Comparison of ENCODE assay signal across 8 mouse cellular contexts in genomic region chr2:91986071-91986470, GRCm38 (mm10). TPM values are rescaled to one million over a fixed set of nuclear protein-coding genes. Genes with fewer than 3 reads are reported as not detected.
DNase-seq lines count a peak whose midpoint lies in the region; ATAC-seq and TF ChIP-seq lines count a peak whose summit lies in the region.

No protein-coding gene starts in this region.

- H3K27me3 ChIP-seq in heart, embryonic 15.5 days = no peaks in the 10 kb centered on the region
- peaks cover 50% of the 10 kb centered on the region for H3K27me3 ChIP-seq in G1E (ENCODE audit: insufficient read depth, low read length)
- H3K27me3 ChIP-seq in forebrain, embryonic 11.5 days (ENCODE audit: control insufficient read depth, insufficient read depth, low read length) = no peaks in the 10 kb centered on the region
- H3K27me3 ChIP-seq in liver, embryonic 14.5 days (ENCODE audit: control insufficient read depth, insufficient read depth, low read length) = no peaks in the 10 kb centered on the region

- no peaks in the 10 kb centered on the region for H3K9me3 ChIP-seq in heart, embryonic 15.5 days (replicated peaks)
- no peaks in the 10 kb centered on the region for H3K9me3 ChIP-seq in G1E (replicated peaks)
- H3K9me3 ChIP-seq in forebrain, embryonic 11.5 days (ENCODE audit: control insufficient read depth, low read length) = no peaks in the 10 kb centered on the region
- H3K9me3 ChIP-seq in liver, embryonic 14.5 days (ENCODE audit: control insufficient read depth, low read length) = no peaks in the 10 kb centered on the region

- H3K4me1 ChIP-seq in heart, embryonic 15.5 days (replicated peaks) = peaks cover 23% of the 10 kb centered on the region
- H3K4me1 ChIP-seq in G1E (ENCODE audit: insufficient read depth, low read depth, low read length) = peaks cover 22% of the 10 kb centered on the region
- peaks cover 14% of the 10 kb centered on the region for H3K4me1 ChIP-seq in forebrain, embryonic 11.5 days (replicated peaks; ENCODE audit: control insufficient read depth, insufficient read depth, low read length)
- H3K4me1 ChIP-seq in liver, embryonic 14.5 days (replicated peaks; ENCODE audit: control insufficient read depth in 2 of 2, insufficient read depth in 2 of 2, low read length in 1 of 2) = peaks cover 0 to 16% of the 10 kb centered on the region in 2 experiments; a peak in 2 of 4 replicates

- peak overlapping the region; percentile 49; the same call in 1 of the 2 replicates for H3K27ac ChIP-seq in heart, embryonic 15.5 days
- H3K27ac ChIP-seq in forebrain, embryonic 11.5 days (ENCODE audit: low read depth, low read length) = no peak overlapping the region
- H3K27ac ChIP-seq in liver, embryonic 14.5 days = no peak overlapping the region

- DNase-seq in heart, adult 8-10 months (ENCODE audit: low spot score) = no peak
- DNase-seq in G1E (ENCODE audit: low spot score) = no peak
- peak; percentile 64 for DNase-seq in forebrain, embryonic 11.5 days (ENCODE audit: low spot score)
- DNase-seq in liver, embryonic 14.5 days (ENCODE audit: low read depth in 3 of 3, low spot score in 3 of 3) = no peak
- DNase-seq in retina, postnatal 1 day = peak; percentile 88
- DNase-seq in yolk sac, embryonic 10.5 days (ENCODE audit: low spot score) = no peak

- no peak for TF ChIP-seq EP300 in liver, embryonic 14.5 days (IDR thresholded peaks at IDR 0.05; ENCODE audit: low read depth)

- no peak overlapping the region for H3K4me3 ChIP-seq in heart, embryonic 15.5 days
- no peak overlapping the region for H3K4me3 ChIP-seq in G1E (ENCODE audit: low read depth, low read length)
- no peak overlapping the region for H3K4me3 ChIP-seq in forebrain, embryonic 11.5 days (ENCODE audit: low read depth, low read length)
- H3K4me3 ChIP-seq in liver, embryonic 14.5 days (ENCODE audit: insufficient read depth in 1 of 2, low read depth in 2 of 2, low read length in 2 of 2) = no peak overlapping the region

- no peak overlapping the region for H3K9ac ChIP-seq in heart, embryonic 15.5 days
- H3K9ac ChIP-seq in forebrain, embryonic 11.5 days (ENCODE audit: low read length) = no peak overlapping the region
- H3K9ac ChIP-seq in liver, embryonic 14.5 days (replicated peaks) = no peak overlapping the region

- 9% methylated on average over 5 of the region's 5 CpGs for WGBS in heart, embryonic 15.5 days
- WGBS in forebrain, embryonic 11.5 days = 6% methylated on average over 5 of the region's 5 CpGs
- WGBS in liver, embryonic 14.5 days (ENCODE audit: insufficient replicate concordance) = 5% methylated on average over 5 of the region's 5 CpGs

- TF ChIP-seq CTCF in G1E (IDR thresholded peaks at IDR 0.05; ENCODE audit: low read depth, low read length) = no peak
- peak; percentile 53 for TF ChIP-seq CTCF in liver, embryonic 14.5 days (IDR thresholded peaks at IDR 0.05; ENCODE audit: low read depth)

- 0 out of 2 replicates have a peak, but pooled peaks cover 8% of the 10 kb centered on the region for H3K36me3 ChIP-seq in heart, embryonic 15.5 days
- H3K36me3 ChIP-seq in G1E (replicated peaks) = no peaks in the 10 kb centered on the region
- no peaks in the 10 kb centered on the region for H3K36me3 ChIP-seq in forebrain, embryonic 11.5 days (ENCODE audit: control insufficient read depth, insufficient read depth, low read length)
- H3K36me3 ChIP-seq in liver, embryonic 14.5 days (replicated peaks; ENCODE audit: control insufficient read depth, insufficient read depth, low read depth) = no peaks in the 10 kb centered on the region

- ATAC-seq in heart, embryonic 15.5 days (replicated peaks; ENCODE audit: insufficient number of reproducible peaks, insufficient read depth, low FRiP score, low read depth) = 0 out of 2 replicates have a peak, but pooled peaks have one; percentile 54
- ATAC-seq in G1E (ENCODE audit: extremely low read depth, insufficient number of reproducible peaks, low FRiP score, poor library complexity, severe bottlenecking) = 0 out of 2 replicates have a peak, but pooled peaks have one; percentile 23
- peak; percentile 40; the same call in 1 of the 2 replicates for ATAC-seq in forebrain, embryonic 11.5 days (replicated peaks; ENCODE audit: low FRiP score)
- no peak for ATAC-seq in liver, embryonic 14.5 days (ENCODE audit: insufficient read depth)
- ATAC-seq in erythroid progenitor cell, adult 5-6 weeks (replicated peaks; ENCODE audit: low FRiP score, poor library complexity, severe bottlenecking) = no peak

- no peak overlapping the region for H3K4me2 ChIP-seq in heart, embryonic 15.5 days
- H3K4me2 ChIP-seq in forebrain, embryonic 11.5 days (ENCODE audit: low read depth, low read length, severe bottlenecking) = no peak overlapping the region
- H3K4me2 ChIP-seq in liver, embryonic 14.5 days (ENCODE audit: low read depth) = no peak overlapping the region

RNA-seq across cellular contexts. Expression of gene Dgkz, which starts 10.4 kb away (rescaled TPM):
- 26.6 and 48.2 TPM in 2 replicates for polyA plus RNA-seq in heart, embryonic 15.5 days (2015; fragmentation: Nextera tagmentation; extraction: Ambion mirVana)
- 10 to 100 TPM; 31.4 to 49.0 (median 42.7) TPM for total RNA-seq in heart, adult 8-10 months (2022)
- total RNA-seq in G1E (2014; fragmentation: Nextera tagmentation) (290 and 308 TPM in 2 replicates), G1E (2017) (115 and 146 TPM in 2 replicates)
- 403 and 416 TPM in 2 replicates for polyA plus RNA-seq in G1E (2012)
- 32.7 and 35.9 TPM in 2 replicates for polyA plus RNA-seq in forebrain, embryonic 11.5 days (2014; fragmentation: Nextera tagmentation; extraction: Ambion mirVana)
- polyA plus RNA-seq in liver, embryonic 14.5 days (2012; rRNA removed) = 55.9 and 60.7 TPM in 2 replicates
- polyA plus RNA-seq in liver, embryonic 14.5 days (2014; fragmentation: Nextera tagmentation; extraction: Ambion mirVana) = 19.6 and 26.7 TPM in 2 replicates
- 25.6 and 54.1 TPM in 2 replicates for total RNA-seq in erythroid progenitor cell, adult 5-6 weeks (2015; ENCODE audit: low replicate concordance)
- 8.7 and 11.9 TPM in 2 replicates for total RNA-seq in erythroid progenitor cell, adult 5-6 weeks (2017; ENCODE audit: low replicate concordance)

RNA-seq across cellular contexts. Expression of gene Creb3l1, which starts 38.2 kb away (rescaled TPM):
- 7.5 and 11.2 TPM in 2 replicates for polyA plus RNA-seq in heart, embryonic 15.5 days (2015; fragmentation: Nextera tagmentation; extraction: Ambion mirVana)
- total RNA-seq in heart, adult 8-10 months (2022) = 1 to 10 TPM; 2.5 to 4.0 (median 3.1) TPM
- 2.5 and 2.8 TPM in 2 replicates for total RNA-seq in G1E (2014; fragmentation: Nextera tagmentation)
- 1.4 and 1.5 TPM in 2 replicates for total RNA-seq in G1E (2017)
- polyA plus RNA-seq in G1E (2012) = 1.1 and 1.4 TPM in 2 replicates
- 1.7 and 2.3 TPM in 2 replicates for polyA plus RNA-seq in forebrain, embryonic 11.5 days (2014; fragmentation: Nextera tagmentation; extraction: Ambion mirVana)
- 0.61 and 0.66 TPM in 2 replicates for polyA plus RNA-seq in liver, embryonic 14.5 days (2012; rRNA removed)
- polyA plus RNA-seq in liver, embryonic 14.5 days (2014; fragmentation: Nextera tagmentation; extraction: Ambion mirVana) = 0.84 and 1.3 TPM in 2 replicates
- 1.4 TPM in 1 of 2 replicates, not detected in the other for total RNA-seq in erythroid progenitor cell, adult 5-6 weeks (2015; ENCODE audit: low replicate concordance)
- 0.08 and 0.51 TPM in 2 replicates for total RNA-seq in erythroid progenitor cell, adult 5-6 weeks (2017; ENCODE audit: low replicate concordance)

RNA-seq across cellular contexts. Expression of gene Gm9821, which starts 40.6 kb away (rescaled TPM):
- polyA plus RNA-seq in heart, embryonic 15.5 days (2015; fragmentation: Nextera tagmentation; extraction: Ambion mirVana) = 1.7 and 2.2 TPM in 2 replicates
- total RNA-seq in heart, adult 8-10 months (2022) = not detected
- total RNA-seq in G1E (2014; fragmentation: Nextera tagmentation) = not detected in 2 replicates
- total RNA-seq in G1E (2017) = 1.6 and 1.8 TPM in 2 replicates
- polyA plus RNA-seq in G1E (2012) = 0.07 and 0.10 TPM in 2 replicates
- polyA plus RNA-seq in forebrain, embryonic 11.5 days (2014; fragmentation: Nextera tagmentation; extraction: Ambion mirVana) = 0.36 and 0.90 TPM in 2 replicates
- 0.01 and 0.02 TPM in 2 replicates for polyA plus RNA-seq in liver, embryonic 14.5 days (2012; rRNA removed)
- 0.63 and 0.96 TPM in 2 replicates for polyA plus RNA-seq in liver, embryonic 14.5 days (2014; fragmentation: Nextera tagmentation; extraction: Ambion mirVana)
- total RNA-seq in erythroid progenitor cell, adult 5-6 weeks (2015; ENCODE audit: low replicate concordance) = not detected in 2 replicates
- 0.13 TPM in 1 of 2 replicates, not detected in the other for total RNA-seq in erythroid progenitor cell, adult 5-6 weeks (2017; ENCODE audit: low replicate concordance)

RNA-seq across cellular contexts. Expression of gene Mdk, which starts 54.0 kb away (rescaled TPM):
- polyA plus RNA-seq in heart, embryonic 15.5 days (2015; fragmentation: Nextera tagmentation; extraction: Ambion mirVana) = 293 and 372 TPM in 2 replicates
- 1 to 10 TPM; 1.5 to 4.3 (median 3.4) TPM for total RNA-seq in heart, adult 8-10 months (2022)
- total RNA-seq in G1E (2014; fragmentation: Nextera tagmentation) (4.5 and 4.9 TPM in 2 replicates), G1E (2017) (0.76 and 0.81 TPM in 2 replicates)
- polyA plus RNA-seq in G1E (2012) = 5.5 and 5.8 TPM in 2 replicates
- polyA plus RNA-seq in forebrain, embryonic 11.5 days (2014; fragmentation: Nextera tagmentation; extraction: Ambion mirVana) = 1,095 and 1,130 TPM in 2 replicates
- polyA plus RNA-seq in liver, embryonic 14.5 days (2012; rRNA removed) = 13.2 and 19.3 TPM in 2 replicates
- polyA plus RNA-seq in liver, embryonic 14.5 days (2014; fragmentation: Nextera tagmentation; extraction: Ambion mirVana) = 12.7 and 13.7 TPM in 2 replicates
- total RNA-seq in erythroid progenitor cell, adult 5-6 weeks (2015; ENCODE audit: low replicate concordance) = not detected in 2 replicates
- not detected in 2 replicates for total RNA-seq in erythroid progenitor cell, adult 5-6 weeks (2017; ENCODE audit: low replicate concordance)

RNA-seq across cellular contexts. Expression of gene Chrm4, which starts 59.0 kb away (rescaled TPM):
- not detected in 2 replicates for polyA plus RNA-seq in heart, embryonic 15.5 days (2015; fragmentation: Nextera tagmentation; extraction: Ambion mirVana)
- total RNA-seq in heart, adult 8-10 months (2022) = not detected
- total RNA-seq in G1E (2014; fragmentation: Nextera tagmentation) (0.60 TPM in 1 of 2 replicates, not detected in the other), G1E (2017) (0.11 and 0.23 TPM in 2 replicates)
- polyA plus RNA-seq in G1E (2012) = 0.04 TPM in 1 of 2 replicates, not detected in the other
- 0.47 and 0.56 TPM in 2 replicates for polyA plus RNA-seq in forebrain, embryonic 11.5 days (2014; fragmentation: Nextera tagmentation; extraction: Ambion mirVana)
- polyA plus RNA-seq in liver, embryonic 14.5 days (2012; rRNA removed) = 0.06 and 0.08 TPM in 2 replicates
- not detected in 2 replicates for polyA plus RNA-seq in liver, embryonic 14.5 days (2014; fragmentation: Nextera tagmentation; extraction: Ambion mirVana)
- total RNA-seq in erythroid progenitor cell, adult 5-6 weeks (2015; ENCODE audit: low replicate concordance) = 1.3 TPM in 1 of 2 replicates, not detected in the other
- total RNA-seq in erythroid progenitor cell, adult 5-6 weeks (2017; ENCODE audit: low replicate concordance) = not detected in 2 replicates

Comparison
In these comparisons a context has a peak if more than half of its experiments do, and no peak if none do; other contexts are left out.
1. ATAC-seq: peak in heart, embryonic 15.5 days (single experiment), G1E (single experiment) and forebrain, embryonic 11.5 days (single experiment); none in liver, embryonic 14.5 days (single experiment) and erythroid progenitor cell, adult 5-6 weeks (single experiment).
2. DNase-seq: peak in forebrain, embryonic 11.5 days (single experiment) and retina, postnatal 1 day (single experiment); none in heart, adult 8-10 months (single experiment), G1E (single experiment), liver, embryonic 14.5 days (0 of 3) and yolk sac, embryonic 10.5 days (single experiment).